Mouse (Mus musculus) embryonic facial prominence, embryonic 15.5 days (tissue): Measurements from ENCODE around the gene Ndufaf5. TPM values are rescaled to one million over a fixed set of nuclear protein-coding genes. Genes with fewer than 3 reads are reported as not detected.

Experiments used
- ATAC-seq: fragments of 200-750 bp; cut with Nextera tagmentation; 2 replicates; pipeline ENCODE4 v1.8.0; 2017; ENCODE audit warnings: low read depth, moderate TSS enrichment; ENCODE audit not compliant: insufficient number of reproducible peaks, low FRiP score, low TSS enrichment
- H3K27ac ChIP-seq: fragments of 300-500 bp; sonication (generic); replicated peaks from 2 replicates; pipeline ENCODE4 v1.5.1; 2015; ENCODE audit warnings: mild to moderate bottlenecking, inconsistent platforms
- H3K27me3 ChIP-seq: fragments of 300-500 bp; sonication (generic); 2 replicates; pipeline ENCODE4 v1.6.1; 2015; ENCODE audit warnings: inconsistent platforms
- H3K36me3 ChIP-seq: fragments of 300-500 bp; sonication (generic); 2 replicates; pipeline ENCODE4 v1.6.1; 2015; ENCODE audit warnings: mild to moderate bottlenecking, inconsistent platforms
- H3K4me1 ChIP-seq: fragments of 300-500 bp; sonication (generic); 2 replicates; pipeline ENCODE4 v1.6.1; 2015; ENCODE audit warnings: inconsistent platforms
- H3K4me2 ChIP-seq: fragments of 300-500 bp; sonication (generic); replicated peaks from 2 replicates; pipeline ENCODE4 v1.6.1; 2015; ENCODE audit warnings: mild to moderate bottlenecking, inconsistent platforms
- H3K4me3 ChIP-seq: fragments of 300-500 bp; sonication (generic); replicated peaks from 2 replicates; pipeline ENCODE4 v1.5.1; 2015; ENCODE audit warnings: mild to moderate bottlenecking, inconsistent platforms
- H3K9ac ChIP-seq: fragments of 300-500 bp; sonication (generic); 2 replicates; pipeline ENCODE4 v1.6.1; 2015; ENCODE audit warnings: inconsistent platforms
- H3K9me3 ChIP-seq: fragments of 300-500 bp; sonication (generic); replicated peaks from 2 replicates; pipeline ENCODE4 v1.6.1; 2016; ENCODE audit warnings: inconsistent platforms
- WGBS: fragments of 180-500 bp; shearing (Covaris S2); methylation state at CpG from one replicate; pipeline ENCODE4 v1.1.7; 2015; 5-methylcytosine and 5-hydroxymethylcytosine counted together
- polyA plus RNA-seq: library from polyadenylated mRNA; unstranded; fragments of >200 nt; fragmentation: Nextera tagmentation; extraction: Ambion mirVana; gene quantifications from 2 replicates; pipeline ENCODE4 v1.2.1, GENCODE M21; 2015

Ndufaf5 gene
- polyA plus RNA-seq, 1 experiment from 2014 or later = 22.6 TPM

DNA sequence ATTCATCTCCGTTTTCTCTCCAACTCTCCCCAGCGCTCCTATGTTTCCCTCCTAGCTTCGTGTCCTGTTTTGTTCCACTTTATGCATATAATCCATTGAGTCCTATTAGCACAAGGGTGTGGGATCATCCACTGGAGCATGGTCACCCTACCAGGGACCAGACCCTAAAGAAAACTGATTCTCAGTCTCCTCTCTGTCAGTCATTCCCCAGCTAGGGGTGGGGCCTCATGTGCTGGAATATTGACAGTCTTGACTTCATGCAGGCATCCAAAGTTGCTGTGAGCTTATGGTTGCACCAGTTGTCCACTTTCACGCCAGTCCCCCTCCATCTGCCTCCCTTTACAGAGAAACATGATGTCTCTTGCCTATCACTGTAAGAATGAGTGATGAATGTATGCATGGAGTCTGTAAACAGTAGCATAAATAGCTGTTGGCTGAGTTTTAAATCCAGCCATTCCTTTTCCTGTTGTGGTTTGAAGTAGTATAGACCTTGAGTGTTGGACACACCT lies 44.1 kb downstream of the Ndufaf5 start:
- Histone ChIP-seq H3K4me2 (no peak overlapping the region), H3K9ac (no peak overlapping the region), H3K27ac (no peak overlapping the region), H3K9me3 (no peaks in the 10 kb centered on the region), H3K4me1 (no peaks in the 10 kb centered on the region), H3K27me3 (no peaks in the 10 kb centered on the region), H3K4me3 (no peak overlapping the region), H3K36me3 (no peaks in the 10 kb centered on the region)
- ATAC-seq = no peak
- WGBS = 95% methylated on average over 4 of the region's 4 CpGs

DNA sequence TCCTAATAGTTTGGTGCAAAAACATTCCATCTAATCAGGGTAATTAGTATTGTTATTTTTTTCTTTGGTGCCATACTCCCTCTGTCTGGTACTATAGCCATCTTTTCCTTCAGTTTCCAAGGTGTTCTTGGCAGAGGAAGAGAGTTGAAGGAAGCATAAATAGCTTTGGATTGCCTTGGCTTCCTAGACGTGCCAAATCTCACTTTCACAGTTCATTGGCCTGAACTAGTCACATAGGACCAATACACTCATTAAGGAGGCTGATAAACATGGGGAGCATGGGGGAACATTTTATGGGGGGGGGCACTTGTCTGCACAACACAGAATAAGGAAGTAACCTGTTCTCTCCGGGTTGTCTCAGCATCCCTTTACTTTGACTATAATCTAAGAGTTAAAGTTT lies 45.0 kb downstream of the Ndufaf5 start:
- no peak overlapping the region for H3K4me3 ChIP-seq
- H3K9ac ChIP-seq = no peak overlapping the region
- WGBS = 54% methylated on average over 2 of the region's 2 CpGs
- no peaks in the 10 kb centered on the region for H3K4me1 ChIP-seq
- H3K9me3 ChIP-seq = no peaks in the 10 kb centered on the region
- no peaks in the 10 kb centered on the region for H3K27me3 ChIP-seq
- ATAC-seq = no peak
- H3K4me2 ChIP-seq = no peak overlapping the region
- H3K27ac ChIP-seq = no peak overlapping the region
- no peaks in the 10 kb centered on the region for H3K36me3 ChIP-seq

DNA sequence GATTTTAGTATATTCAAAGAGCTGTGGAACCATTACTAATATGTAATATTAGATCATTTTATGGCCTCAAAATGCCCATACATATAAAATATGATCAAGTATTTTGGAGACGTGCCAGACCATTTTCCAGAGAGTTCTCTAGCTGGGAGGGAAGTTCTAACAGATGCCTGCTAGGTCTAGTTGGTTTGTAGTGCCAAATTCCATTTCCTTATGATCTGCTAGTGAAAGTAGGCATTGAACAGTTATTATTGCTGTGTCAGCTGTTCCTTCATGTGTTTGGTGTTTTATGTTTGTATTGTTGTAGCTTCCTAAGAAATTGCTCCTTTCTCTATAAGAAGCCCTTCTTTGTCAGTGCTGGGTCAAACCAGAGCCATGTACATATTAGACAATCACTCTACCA lies 45.5 kb downstream of the Ndufaf5 start:
- H3K9me3 ChIP-seq = no peaks in the 10 kb centered on the region
- no peak for ATAC-seq
- H3K4me3 ChIP-seq = no peak overlapping the region
- 54% methylated on average over 1 of the region's 1 CpGs for WGBS
- H3K9ac ChIP-seq = no peak overlapping the region
- no peak overlapping the region for H3K4me2 ChIP-seq
- no peaks in the 10 kb centered on the region for H3K27me3 ChIP-seq
- no peak overlapping the region for H3K27ac ChIP-seq
- no peaks in the 10 kb centered on the region for H3K36me3 ChIP-seq
- no peaks in the 10 kb centered on the region for H3K4me1 ChIP-seq

DNA sequence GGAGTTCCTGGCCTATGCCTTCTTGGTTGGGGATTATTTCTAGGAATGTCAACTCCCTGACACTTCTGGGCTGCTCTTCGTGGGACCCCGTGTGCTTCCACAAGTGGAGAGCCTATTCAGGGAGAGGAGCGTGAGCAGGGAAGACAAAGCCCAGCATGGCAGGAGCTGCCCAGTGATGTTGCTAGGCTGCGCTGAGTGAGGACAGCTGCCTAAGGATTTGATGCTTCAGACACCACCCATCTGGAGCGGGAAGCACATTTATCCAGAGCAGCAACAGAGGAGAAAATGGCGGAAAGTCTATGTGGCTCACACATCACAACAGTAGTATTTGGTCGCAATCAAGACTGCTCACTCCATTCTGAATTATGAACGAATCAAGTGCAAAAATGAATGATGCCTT lies 49.9 kb downstream of the Ndufaf5 start:
- Histone ChIP-seq H3K4me3 (no peak overlapping the region), H3K27ac (no peak overlapping the region), H3K9me3 (no peaks in the 10 kb centered on the region), H3K4me1 (no peaks in the 10 kb centered on the region), H3K4me2 (no peak overlapping the region), H3K36me3 (no peaks in the 10 kb centered on the region), H3K27me3 (no peaks in the 10 kb centered on the region), H3K9ac (no peak overlapping the region)
- ATAC-seq = no peak
- 74% methylated on average over 8 of the region's 8 CpGs for WGBS

DNA sequence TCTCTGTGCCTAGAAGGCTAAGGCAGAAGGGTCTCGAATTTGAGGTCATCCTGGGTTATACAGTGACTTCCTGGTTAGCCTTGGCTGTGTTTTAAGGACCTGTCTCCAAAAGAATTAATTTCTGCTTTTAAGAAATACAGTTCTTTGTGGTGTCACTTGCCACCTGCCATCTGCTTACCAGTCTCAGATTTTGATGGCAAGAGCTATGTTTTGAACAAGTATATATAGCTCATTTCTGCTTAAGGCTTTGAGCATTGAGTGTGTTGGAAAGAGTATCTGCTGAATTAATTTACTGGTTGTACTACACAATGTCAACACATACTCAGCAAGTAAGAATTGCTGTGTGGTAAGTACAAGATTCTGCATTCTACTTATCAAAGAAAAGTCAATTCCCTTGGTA lies 59.8 kb downstream of the Ndufaf5 start:
- no peak overlapping the region for H3K4me2 ChIP-seq
- no peak overlapping the region for H3K4me3 ChIP-seq
- no peak overlapping the region for H3K27ac ChIP-seq
- H3K27me3 ChIP-seq = no peaks in the 10 kb centered on the region
- no peaks in the 10 kb centered on the region for H3K4me1 ChIP-seq
- WGBS = 43% methylated on average over 1 of the region's 1 CpGs
- ATAC-seq = no peak
- no peak overlapping the region for H3K9ac ChIP-seq
- H3K36me3 ChIP-seq = no peaks in the 10 kb centered on the region
- H3K9me3 ChIP-seq = no peaks in the 10 kb centered on the region

DNA sequence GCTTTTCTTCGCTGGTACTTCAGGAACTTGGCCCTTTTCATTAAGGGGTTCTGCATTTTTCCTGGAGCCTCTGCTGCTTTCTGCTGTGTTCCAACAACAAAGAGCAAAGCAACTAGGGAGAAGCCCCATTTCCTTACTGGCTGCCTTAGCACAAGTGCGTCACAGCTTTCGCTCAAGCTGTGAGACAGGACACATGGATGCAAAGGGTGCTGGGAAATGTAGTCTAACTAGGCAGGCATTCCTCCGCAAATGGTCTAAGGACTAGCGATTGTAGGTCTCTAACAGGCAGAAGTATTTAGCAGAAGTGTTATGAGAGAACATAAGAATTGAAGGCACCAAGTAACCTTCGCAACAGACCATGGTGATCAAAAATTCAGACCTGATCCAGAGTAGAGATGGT lies 66.8 kb downstream of the Ndufaf5 start:
- no peak overlapping the region for H3K27ac ChIP-seq
- WGBS = 48% methylated on average over 6 of the region's 6 CpGs
- H3K9me3 ChIP-seq = no peaks in the 10 kb centered on the region
- H3K27me3 ChIP-seq = no peaks in the 10 kb centered on the region
- H3K36me3 ChIP-seq = no peaks in the 10 kb centered on the region
- H3K4me3 ChIP-seq = no peak overlapping the region; the same call in 1 of the 2 replicates
- no peak overlapping the region for H3K9ac ChIP-seq
- ATAC-seq = no peak
- H3K4me2 ChIP-seq = no peak overlapping the region; the same call in 1 of the 2 replicates
- no peaks in the 10 kb centered on the region for H3K4me1 ChIP-seq

DNA sequence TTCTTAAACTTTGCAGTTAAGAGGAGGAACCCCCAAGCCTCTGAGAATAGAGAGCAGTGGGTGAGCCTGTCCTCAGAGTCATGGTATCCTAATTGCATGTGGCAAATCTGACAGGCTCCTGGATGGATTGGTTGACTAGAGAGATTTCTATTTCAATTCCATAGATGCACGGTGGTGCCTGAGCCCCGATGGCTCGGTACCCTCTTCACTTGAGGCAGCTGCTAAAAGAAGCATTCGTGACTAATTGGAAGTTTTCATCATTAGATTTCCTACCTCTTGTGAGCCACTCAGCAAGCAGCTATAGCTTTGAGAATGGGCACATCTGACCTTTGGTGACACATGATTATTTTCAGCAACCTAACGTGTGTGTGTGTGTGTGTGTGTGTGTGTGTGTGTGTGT lies 71.9 kb downstream of the Ndufaf5 start:
- H3K4me1 ChIP-seq = no peaks in the 10 kb centered on the region
- no peak overlapping the region for H3K27ac ChIP-seq
- no peaks in the 10 kb centered on the region for H3K9me3 ChIP-seq
- no peak overlapping the region for H3K4me3 ChIP-seq
- no peaks in the 10 kb centered on the region for H3K36me3 ChIP-seq
- no peak for ATAC-seq
- H3K27me3 ChIP-seq = no peaks in the 10 kb centered on the region
- no peak overlapping the region for H3K9ac ChIP-seq
- H3K4me2 ChIP-seq = no peak overlapping the region
- 62% methylated on average over 5 of the region's 5 CpGs for WGBS

DNA sequence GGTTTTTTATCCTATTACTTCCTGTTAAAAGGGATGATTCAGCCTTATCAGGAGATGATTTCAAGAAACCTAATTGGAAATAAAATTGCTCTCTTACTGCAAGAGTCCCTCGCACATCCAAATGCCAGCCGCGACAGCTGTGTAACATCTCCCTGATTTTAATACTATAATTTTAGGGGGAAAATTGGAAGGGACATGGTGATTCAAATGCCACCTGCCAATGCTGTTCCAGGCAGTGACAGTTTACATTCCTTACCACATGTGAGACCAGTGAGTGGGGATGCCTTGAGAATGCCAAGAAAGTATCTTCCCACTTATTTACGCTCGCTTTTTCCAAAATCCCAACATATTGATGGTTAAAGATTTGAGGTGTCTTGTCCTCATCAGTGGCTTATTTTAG lies 72.7 kb downstream of the Ndufaf5 start:
- H3K27ac ChIP-seq = no peak overlapping the region
- no peak overlapping the region for H3K9ac ChIP-seq
- WGBS = 81% methylated on average over 5 of the region's 5 CpGs
- no peaks in the 10 kb centered on the region for H3K36me3 ChIP-seq
- H3K4me2 ChIP-seq = no peak overlapping the region
- H3K4me3 ChIP-seq = no peak overlapping the region
- no peak for ATAC-seq
- H3K9me3 ChIP-seq = no peaks in the 10 kb centered on the region
- H3K4me1 ChIP-seq = no peaks in the 10 kb centered on the region
- H3K27me3 ChIP-seq = no peaks in the 10 kb centered on the region

Other genes with a start within 250 kb of the Ndufaf5 start
- gene Tasp1, start 103.8 kb upstream of the Ndufaf5 start, polyA plus RNA-seq = 22.4 and 24.4 TPM in 2 replicates
- gene Gm17374, start 18.6 kb upstream of the Ndufaf5 start, polyA plus RNA-seq = not detected in 2 replicates
- gene Esf1, start 85 bp upstream of the Ndufaf5 start, polyA plus RNA-seq = 23.7 and 24.4 TPM in 2 replicates
- not detected in 2 replicates for gene Sel1l2, start 219.1 kb downstream of the Ndufaf5 start, polyA plus RNA-seq
- gene Macrod2, start 224.7 kb downstream of the Ndufaf5 start, polyA plus RNA-seq = 37.0 and 38.9 TPM in 2 replicates